Mouse (Mus musculus) retina, postnatal 1 day (tissue): ENCODE measurements around the gene Zscan18.
"Not testable (repeated sequence)": the region's sequence is repeated elsewhere in the genome, so short reads cannot be mapped to it uniquely, and the experiment has no call there.

Experiments used
- DNase-seq: peaks from one replicate; pipeline ENCODE4 v3.0.0-alpha.2; 2012

Gene Zscan18

GRCm38 (mm10) chr7:12802866-12803726 lies at the start of gene Zscan18:
TSS of gene Zscan18 (minus strand) at chr7:12803635.
- DNase-seq: peak; percentile 93

GRCm38 (mm10) chr7:12835779-12836178 lies 32.3 kb upstream of the Zscan18 start:
- no peak for DNase-seq

- DNase-seq: no peak
Measured at GRCm38 (mm10) chr7:12835193-12835671, 31.8 kb upstream of the Zscan18 start.

GRCm38 (mm10) chr7:12834162-12835120 lies 31.0 kb upstream of the Zscan18 start, which contains the start of gene Zfp110:
TSS of gene Zfp110 (plus strand) at chr7:12834761.
- DNase-seq: peak; percentile 93

- DNase-seq: peak; percentile 95
Measured at GRCm38 (mm10) chr7:12818521-12819295, 15.3 kb upstream of the Zscan18 start, which contains the start of gene Zfp329. TSS of gene Zfp329 (minus strand) at chr7:12818858.

- no peak for DNase-seq
Measured at GRCm38 (mm10) chr7:12815566-12815965, 12.1 kb upstream of the Zscan18 start.

DNA sequence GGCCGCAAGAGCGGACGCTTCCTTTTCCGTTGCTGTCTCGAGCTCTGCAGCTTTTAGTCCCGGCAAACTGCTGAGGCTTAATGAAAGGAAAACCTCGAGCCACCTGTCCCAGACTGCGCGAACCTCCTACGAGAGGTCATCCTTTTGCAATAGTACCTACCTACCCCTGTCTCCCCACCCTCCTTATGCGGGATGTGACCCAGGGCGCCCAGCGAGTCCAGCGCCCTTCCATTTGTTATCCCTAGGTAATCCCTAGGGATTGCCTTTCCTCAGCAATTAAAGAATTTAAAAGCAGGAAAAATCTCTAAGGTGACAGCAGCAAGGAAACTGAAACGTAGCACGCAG lies 264 bp upstream of the Zscan18 start:
- DNase-seq: no peak

GRCm38 (mm10) chr7:12799554-12799953 lies 3.9 kb downstream of the Zscan18 start:
- no peak for DNase-seq

DNA sequence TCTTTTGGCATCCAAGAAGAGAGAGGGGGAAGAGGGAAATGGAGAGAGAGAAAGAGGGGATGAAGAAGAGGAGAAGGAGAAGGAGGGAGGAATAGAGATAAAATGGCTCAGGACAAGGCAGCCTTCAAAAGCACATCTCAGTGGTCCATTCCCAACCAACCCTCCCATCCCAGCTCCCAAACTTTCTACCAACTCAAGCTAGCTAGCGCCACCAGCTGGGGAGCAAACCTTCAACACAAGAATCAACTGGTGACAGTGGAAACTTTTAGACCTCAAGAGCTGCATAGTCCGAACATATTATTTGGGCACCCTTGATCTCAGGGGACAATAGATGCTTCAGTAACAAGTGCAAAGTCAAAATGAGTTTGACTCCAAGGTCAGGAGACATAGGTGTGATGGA lies 5.5 kb downstream of the Zscan18 start:
- DNase-seq: no peak

DNA sequence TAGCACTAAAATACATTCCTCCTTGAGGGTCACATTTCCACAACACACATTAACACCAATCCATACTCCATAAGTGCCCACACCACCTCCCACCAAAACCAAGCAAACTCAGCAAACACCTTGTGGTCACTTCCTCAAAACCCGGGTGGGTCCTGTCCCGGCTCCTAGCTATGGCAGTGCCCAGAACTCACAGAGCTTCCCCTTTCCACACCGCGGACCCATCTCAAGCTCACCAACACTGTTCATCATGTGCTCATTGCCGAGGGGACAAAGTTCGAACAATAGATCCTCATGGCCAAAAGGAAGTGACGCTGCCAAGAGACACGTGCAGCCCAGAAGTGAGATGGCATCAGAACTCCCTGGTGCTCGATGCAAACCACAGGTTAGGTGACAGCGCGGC lies 10.8 kb downstream of the Zscan18 start:
- DNase-seq: not testable (repeated sequence)

DNA sequence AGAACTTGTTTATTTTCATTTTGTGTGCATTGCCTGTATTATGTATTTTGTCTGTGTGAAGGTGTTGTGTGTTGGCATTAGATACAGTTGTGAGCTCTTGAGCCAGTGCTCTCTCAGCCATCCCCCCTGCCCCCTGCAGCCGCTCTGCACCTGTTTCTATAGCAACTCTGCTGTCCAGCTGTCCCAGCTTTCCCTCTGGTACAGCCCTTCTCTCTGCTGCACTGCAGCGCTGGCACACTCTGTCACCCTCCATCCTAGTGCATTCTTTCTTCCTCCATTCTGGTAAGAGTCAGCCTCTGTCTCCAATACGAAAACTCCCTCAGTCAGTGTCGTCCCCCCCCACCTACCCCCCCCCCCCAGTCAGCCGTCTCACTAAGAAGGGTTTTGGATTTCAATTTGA lies 15.4 kb downstream of the Zscan18 start:
- DNase-seq: peak; percentile 36

- DNase-seq: no peak
Measured at GRCm38 (mm10) chr7:12787333-12787732, 16.1 kb downstream of the Zscan18 start.

DNA sequence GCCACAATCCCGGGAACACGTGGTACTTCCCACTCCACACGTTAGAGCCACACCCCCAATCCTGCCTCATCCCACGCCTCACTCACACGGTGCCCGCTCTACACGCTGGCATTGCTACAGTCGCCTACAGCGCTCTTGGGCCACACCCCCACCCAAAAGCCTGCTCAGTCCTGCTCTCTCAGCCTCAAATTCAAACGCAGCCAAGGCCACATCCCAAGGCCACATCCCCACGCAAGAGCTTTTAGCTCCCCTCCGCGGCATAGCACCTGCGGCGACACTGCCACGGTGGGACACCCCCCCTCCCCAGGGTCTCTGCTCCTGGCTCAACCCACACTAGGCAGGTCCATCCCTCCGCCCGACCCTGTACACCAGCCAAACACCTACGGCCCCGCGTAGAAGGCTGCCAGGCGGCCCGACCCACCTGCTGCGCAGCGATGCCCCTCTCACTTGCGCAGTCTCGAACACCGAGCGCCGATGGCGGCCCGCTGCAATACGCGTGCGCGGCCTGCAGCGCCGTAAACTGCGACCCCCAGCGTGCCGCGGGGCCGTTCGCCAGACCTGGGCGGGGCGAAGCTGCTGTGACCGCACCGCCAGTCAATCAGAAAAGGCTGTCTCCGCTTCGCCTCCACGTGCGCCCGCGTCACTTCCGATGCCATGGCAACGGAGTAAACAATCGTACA lies 23.1 kb downstream of the Zscan18 start:
- DNase-seq: peak; percentile 92

GRCm38 (mm10) chr7:12779782-12780150 lies 23.7 kb downstream of the Zscan18 start:
- DNase-seq: no peak

- DNase-seq: no peak
Measured at GRCm38 (mm10) chr7:12779141-12779540, 24.3 kb downstream of the Zscan18 start.

DNA sequence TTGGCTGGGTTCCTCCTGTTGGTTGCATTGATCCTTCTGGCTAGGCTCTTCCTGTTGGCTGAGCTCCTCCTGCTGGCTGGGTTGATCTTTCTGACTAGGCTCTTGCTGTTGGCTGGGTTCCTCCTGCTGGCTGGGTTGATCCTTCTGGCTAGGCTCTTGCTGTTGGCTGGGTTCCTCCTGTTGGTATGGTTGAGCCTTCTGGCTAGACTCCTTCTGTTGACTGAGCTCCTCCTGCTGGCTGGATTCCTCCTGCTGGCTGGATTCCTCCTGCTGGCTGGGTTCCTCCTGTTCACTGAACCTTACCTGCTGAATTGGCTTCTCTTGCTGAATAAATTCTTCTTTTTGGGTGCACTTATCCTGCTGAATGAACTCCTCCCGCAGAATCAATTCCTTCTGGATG lies 28.8 kb downstream of the Zscan18 start:
- no peak for DNase-seq

- DNase-seq: no peak
Measured at GRCm38 (mm10) chr7:12774111-12774510, 29.3 kb downstream of the Zscan18 start.

- peak; percentile 52 for DNase-seq
Measured at GRCm38 (mm10) chr7:12749431-12750198, 53.8 kb downstream of the Zscan18 start.

- no peak for DNase-seq
Measured at GRCm38 (mm10) chr7:12734904-12735303, 68.5 kb downstream of the Zscan18 start, which contains the start of gene Vmn2r56. TSS of gene Vmn2r56 (minus strand) at chr7:12735004.
